Mouse (Mus musculus) forelimb bud, embryonic 11.5 days (tissue): Measurements from ENCODE around the gene Slc15a2.

Experiments
- DNase-seq: peaks from one replicate; pipeline ENCODE4 v3.0.0-alpha.2; 2012; ENCODE audit warnings: low read depth, low spot score

Gene Slc15a2

DNA sequence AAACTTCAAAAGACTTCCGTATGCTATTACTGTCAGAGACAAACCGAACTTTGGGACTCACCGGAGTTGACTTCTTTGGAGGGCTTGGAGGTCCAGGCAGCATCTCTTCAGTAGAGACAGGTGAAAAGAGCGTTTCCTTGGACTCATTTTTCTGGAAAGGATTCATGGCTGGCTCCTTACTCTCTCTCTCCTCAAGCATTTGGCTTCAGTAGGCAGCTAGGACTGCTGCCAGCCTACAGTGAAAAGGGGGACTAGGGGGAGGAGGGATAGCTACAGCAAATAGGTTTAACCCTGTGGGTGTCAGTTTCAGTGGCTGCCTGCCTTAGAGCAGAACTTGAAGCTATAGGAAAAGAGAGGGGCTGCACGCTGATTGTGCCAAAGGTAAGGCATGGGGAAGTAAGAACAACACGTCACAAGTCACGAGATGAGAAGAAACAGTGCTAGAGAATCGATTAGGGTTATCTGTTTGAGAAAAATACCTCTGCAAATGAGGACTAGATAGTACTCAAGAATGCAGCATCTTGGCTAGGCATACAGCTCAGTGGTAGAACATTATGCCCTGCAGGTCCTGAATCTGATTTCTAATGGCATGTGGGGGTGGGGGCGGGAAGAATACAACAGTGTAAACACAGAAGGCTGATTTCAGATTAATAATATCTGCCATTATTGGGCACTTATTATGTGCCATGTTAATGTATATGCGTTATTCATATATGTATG is at the start of gene Slc15a2:
Gene Slc15a2 (minus strand): TSS at position 369 of the 720 bp plus-strand sequence.
- no peak for DNase-seq

DNA sequence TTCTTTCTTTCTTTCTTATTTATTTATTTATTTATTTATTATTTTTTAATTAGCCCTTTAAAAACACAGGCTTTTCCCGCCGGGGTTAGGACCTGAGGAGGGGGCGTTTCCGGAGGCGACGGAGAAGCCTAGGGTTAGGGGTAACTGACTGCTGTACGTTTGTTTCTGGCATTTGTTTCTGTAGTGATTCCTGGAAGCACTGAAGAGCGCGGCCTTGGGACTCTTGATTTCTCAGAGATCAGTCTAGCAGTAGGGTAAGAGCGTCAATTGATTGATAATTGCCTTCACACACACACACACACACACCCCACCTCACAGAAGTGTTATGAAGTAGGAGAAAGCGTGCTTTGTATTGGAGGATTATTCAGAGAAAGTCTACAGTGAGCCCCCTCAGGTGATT is 44.1 kb upstream of the Slc15a2 start:
- DNase-seq: no peak

GRCm38 (mm10) chr16:36828054-36828786 is 43.5 kb upstream of the Slc15a2 start, which contains the start of gene Iqcb1:
Iqcb1 (plus strand) TSS chr16:36828385.
- DNase-seq: peak; percentile 72

DNA sequence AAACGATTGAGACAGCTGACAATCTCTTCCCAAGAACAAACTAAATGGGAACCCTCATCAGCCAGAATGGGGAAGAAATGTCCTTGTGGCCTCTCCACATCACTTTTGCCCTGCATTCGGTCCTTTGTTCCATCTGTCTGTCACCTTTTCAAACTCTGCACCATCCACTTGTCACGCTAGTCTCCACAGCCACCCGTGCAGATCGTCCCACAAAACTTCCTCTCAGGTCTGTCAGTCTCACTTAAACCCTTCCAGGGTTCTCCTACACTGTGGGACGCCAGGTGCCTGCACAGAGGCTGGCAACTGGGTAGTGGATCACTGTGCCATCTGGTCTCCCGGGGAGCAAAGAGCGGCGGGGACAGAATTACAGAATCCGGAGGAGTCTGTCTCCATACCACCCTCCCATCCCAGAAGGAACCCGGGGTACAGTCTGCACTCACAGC is 42.9 kb upstream of the Slc15a2 start:
- DNase-seq: no peak

DNA sequence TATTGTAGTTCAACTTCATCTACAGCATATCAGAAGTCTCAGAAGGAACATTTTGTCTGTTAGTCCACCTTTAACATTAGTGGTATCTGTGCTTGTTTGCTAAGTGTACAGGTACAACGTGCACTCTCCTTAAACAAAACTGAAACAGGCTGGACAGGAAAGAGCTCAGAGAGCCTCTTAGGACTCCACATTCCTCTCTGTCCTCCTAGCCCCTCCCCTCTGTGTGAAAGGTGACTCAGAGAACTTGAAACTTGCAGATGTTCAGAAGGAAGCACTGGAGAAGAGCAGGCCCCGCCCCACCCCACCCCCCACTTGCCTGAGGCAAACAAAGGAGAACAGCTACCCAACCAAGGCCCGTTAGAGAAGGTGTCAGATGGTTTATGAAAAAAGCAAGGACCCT is 36.7 kb upstream of the Slc15a2 start:
- DNase-seq: peak; percentile 43

GRCm38 (mm10) chr16:36820747-36821146 is 36.0 kb upstream of the Slc15a2 start:
- no peak for DNase-seq

- no peak for DNase-seq
Measured at GRCm38 (mm10) chr16:36820016-36820415, 35.3 kb upstream of the Slc15a2 start.

DNA sequence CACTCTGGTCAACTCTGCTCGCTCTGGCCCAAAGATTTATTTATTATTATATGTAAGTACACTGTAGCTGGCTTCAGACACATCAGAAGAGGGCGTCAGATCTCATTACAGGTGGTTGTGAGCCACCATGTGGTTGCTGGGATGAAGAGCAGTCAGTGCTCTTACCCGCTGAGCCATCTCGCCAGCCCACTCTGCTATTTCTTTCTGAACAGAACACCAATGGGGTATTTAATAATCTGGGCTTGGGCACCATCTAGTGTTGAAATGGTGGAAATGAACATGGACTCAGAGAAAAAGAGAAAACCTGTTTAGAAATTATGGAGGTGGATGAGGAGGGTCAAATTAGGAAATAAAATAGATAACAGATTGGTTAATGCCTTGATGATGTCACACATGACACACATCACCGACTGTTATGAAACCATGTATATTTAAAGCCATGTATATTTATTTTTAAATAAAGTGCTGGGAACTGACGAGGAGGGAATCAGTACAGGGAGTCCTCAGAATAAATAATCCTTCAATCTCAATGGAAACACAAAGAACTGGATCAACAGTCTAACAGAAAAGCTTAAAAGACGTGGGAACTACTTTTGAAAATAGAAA is 32.7 kb upstream of the Slc15a2 start:
- peak; percentile 80 for DNase-seq

- DNase-seq: no peak
Measured at GRCm38 (mm10) chr16:36816916-36817315, 32.2 kb upstream of the Slc15a2 start.

- DNase-seq: no peak
Measured at GRCm38 (mm10) chr16:36813680-36814079, 28.9 kb upstream of the Slc15a2 start.

GRCm38 (mm10) chr16:36808616-36809015 is 23.9 kb upstream of the Slc15a2 start:
- no peak for DNase-seq

DNA sequence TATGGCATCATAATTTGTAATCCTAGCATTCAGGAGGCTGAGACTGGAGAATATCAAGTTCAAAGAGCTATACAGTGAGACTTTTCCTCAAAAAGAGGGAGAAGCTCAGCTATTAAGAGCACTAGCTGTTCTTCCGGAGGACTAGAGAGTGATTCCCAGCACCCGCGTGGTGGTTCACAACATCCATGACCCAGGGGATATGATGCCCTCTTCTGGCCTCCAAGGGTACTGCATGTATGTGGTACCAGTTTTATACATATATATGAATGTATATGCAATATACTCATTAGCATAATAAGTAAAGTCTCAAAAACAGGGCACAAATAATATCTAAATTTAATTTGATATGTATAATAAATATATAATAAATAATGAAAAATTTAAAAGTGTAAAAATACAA is 17.6 kb upstream of the Slc15a2 start:
- no peak for DNase-seq

DNA sequence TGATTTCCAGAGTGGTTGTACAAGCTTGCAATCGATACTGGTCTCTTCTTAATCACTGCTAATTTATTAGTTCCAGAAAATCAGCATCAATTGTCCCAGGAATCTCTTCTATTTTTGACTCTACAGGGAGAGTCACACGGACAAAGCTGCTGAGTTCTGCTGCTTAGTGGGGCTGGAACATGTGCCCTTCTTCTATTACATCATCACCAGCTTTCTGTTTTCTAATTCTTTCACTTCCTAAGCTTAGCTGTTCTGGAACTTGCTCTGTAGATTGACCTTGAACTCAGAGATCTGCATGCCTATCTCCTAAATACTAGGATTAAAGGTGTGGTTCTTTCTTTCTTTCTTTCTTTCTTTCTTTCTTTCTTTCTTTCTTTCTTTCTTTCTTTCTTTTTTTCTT is 13.6 kb upstream of the Slc15a2 start:
- no peak for DNase-seq

DNA sequence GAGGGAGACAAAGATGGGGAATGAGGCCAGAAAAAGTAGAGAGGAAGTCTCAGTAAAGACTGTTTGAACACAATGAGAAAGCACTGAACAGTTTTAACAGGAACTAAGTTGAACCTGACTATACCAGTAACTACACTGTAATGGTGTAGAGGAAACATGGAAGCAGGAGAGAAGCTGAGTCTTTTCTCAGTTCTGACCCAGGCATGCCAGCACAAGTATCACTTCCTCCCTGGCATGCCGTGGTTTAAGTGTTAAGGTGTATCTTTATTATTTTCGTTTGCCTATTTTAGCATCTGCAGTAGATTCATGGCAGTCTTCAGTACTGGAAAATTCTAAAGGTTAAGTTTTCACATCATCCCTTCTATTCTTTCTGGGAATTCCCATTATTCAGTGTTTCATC is 10.2 kb upstream of the Slc15a2 start:
- DNase-seq: no peak

GRCm38 (mm10) chr16:36790166-36790565 is 5.4 kb upstream of the Slc15a2 start:
- no peak for DNase-seq

- no peak for DNase-seq
Measured at GRCm38 (mm10) chr16:36786466-36786865, 1.7 kb upstream of the Slc15a2 start.

DNA sequence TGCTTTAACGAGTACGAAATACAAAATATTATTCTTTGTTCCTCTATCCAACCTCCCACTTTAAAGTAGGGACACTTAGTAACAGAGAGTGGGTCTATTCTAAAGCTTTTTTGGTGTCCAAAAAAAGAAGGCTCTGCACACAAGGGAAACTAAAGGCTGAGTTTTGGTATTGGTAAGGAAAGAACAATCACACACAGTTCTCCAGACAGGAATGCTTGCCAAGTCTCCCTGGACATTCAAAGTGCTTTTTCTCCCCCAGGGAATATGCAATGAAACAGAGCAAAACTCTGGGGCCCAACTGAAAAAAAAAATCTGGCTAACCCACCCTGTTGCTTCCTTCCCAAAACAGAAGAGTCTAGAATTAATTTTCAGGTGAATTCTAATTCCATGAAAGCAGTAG is 616 bp downstream of the Slc15a2 start:
- no peak for DNase-seq

GRCm38 (mm10) chr16:36775658-36776057 is 9.1 kb downstream of the Slc15a2 start:
- no peak for DNase-seq

DNA sequence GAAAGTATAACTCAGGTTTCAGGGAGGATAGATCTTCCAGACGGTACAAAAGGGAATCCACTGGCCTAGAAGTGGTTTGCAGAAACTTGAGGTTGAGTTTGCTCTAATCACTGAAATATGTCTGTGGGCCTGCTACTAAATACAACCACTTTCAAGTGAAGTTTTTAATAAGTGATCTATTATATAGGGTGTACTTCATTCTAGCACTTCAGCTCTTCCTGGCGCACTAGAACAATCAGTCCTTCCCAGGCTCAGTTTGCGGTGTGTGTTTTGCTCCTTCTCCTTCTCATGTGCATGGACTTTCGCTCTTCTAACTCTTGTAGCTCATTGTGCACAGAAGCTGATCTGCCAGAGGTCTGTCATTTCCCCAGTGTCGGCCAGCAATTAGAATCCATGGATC is 11.8 kb downstream of the Slc15a2 start:
- no peak for DNase-seq

DNA sequence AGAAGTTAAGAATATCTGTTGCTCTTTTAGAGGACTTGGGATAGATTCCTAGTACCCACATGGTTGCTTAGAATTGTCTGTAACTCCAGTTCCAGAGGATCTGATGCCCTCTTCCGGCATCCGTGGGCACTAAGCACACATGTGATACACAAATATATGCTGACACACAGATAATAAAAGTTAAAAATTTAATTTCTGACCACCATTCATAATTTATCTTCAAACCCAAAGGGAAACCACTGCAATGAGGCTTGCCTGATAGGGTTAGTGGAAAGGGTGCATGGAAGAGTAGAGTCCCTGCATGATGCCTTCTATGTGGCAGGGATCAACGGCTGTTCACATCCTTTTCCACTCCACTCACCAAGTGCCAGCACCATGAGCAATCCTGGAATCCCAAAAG is 13.1 kb downstream of the Slc15a2 start:
- DNase-seq: no peak

DNA sequence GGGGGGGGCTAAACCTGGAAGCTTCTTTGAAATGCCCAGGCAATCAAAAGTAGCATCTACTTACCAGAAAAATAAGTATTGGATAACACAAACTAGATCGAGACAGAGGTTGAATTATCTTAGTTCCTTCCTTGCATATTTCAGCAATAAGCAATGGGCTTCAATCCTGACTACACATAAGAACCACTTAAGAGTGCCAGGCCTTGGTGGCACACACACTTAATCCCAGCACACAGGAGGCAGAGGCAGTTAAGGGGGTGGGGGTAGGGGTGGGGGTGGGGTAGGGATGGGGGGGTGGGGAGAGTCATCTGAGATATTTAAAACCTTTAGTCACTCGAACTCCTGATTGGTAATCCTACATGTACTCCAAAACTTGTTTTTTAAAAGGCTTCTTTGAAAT is 13.5 kb downstream of the Slc15a2 start:
- no peak for DNase-seq

DNA sequence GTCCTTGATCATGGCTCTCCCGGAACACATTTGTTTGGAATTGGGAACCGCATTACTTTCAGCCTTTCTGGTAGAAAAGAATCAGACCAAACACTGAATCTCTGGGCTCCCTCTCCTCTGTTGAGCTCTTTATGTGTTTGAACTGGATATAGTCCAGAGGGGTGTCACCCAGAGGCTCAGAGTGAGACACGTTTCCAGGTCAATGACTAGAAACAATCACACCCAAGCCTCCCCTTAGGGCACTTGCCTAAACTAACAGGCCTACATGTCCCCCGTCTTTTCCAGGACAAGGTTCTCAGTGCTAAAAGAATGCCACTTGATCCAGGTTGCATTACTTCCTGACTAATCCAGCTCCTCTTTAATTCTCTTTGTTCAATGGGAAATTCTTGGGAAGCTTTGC is 13.9 kb downstream of the Slc15a2 start:
- no peak for DNase-seq
